Mouse (Mus musculus) MEL (cell line): ENCODE results near the gene Zfp773. TPM values are rescaled to one million over a fixed set of nuclear protein-coding genes. Genes with fewer than 3 reads are reported as not detected.

Experiments used
- DNase-seq: peaks from one replicate; pipeline ENCODE4 v3.0.0; 2011; ENCODE audit warnings: low read depth, low spot score
- H3K27ac ChIP-seq: 2 replicates; pipeline ENCODE4 v1.5.1; 2012; ENCODE audit warnings: low read depth, mild to moderate bottlenecking, control low read depth, low read length, moderate library complexity; ENCODE audit not compliant: control insufficient read depth
- H3K27me3 ChIP-seq, 2 experiments: fragments of 150-350 bp in 1 of 2; sonication (generic) in 1 of 2; 2 replicates each; pipeline ENCODE4 v1.6.1; 2012; ENCODE audit warnings: low read length in 2 of 2, mild to moderate bottlenecking in 2 of 2, improper control_type of control experiment in 1 of 2, moderate library complexity in 1 of 2; ENCODE audit not compliant: insufficient read depth in 2 of 2, control insufficient read depth in 1 of 2
- H3K36me3 ChIP-seq, 2 experiments: 2 replicates each; pipeline ENCODE4 v1.6.1; 2012 to 2014; ENCODE audit warnings: low read length in 2 of 2, improper control_type of control experiment in 1 of 2, inconsistent platforms in 1 of 2, mild to moderate bottlenecking in 1 of 2; ENCODE audit not compliant: insufficient read depth in 2 of 2, control insufficient read depth in 1 of 2
- H3K4me1 ChIP-seq, 2 experiments: fragments of 150-350 bp in 1 of 2; sonication (generic) in 1 of 2; 2 replicates each; pipeline ENCODE4 v1.6.1; 2012; ENCODE audit warnings: low read length in 2 of 2, improper control_type of control experiment in 1 of 2, mild to moderate bottlenecking in 1 of 2; ENCODE audit not compliant: insufficient read depth in 2 of 2, control insufficient read depth in 1 of 2
- H3K4me3 ChIP-seq, 2 experiments: fragments of 150-350 bp in 1 of 2; sonication (generic) in 1 of 2; 2 replicates each; pipeline ENCODE4 v1.5.1; 2012; ENCODE audit warnings: low read depth in 2 of 2, low read length in 2 of 2, mild to moderate bottlenecking in 2 of 2, moderate library complexity in 2 of 2, control low read depth in 1 of 2, improper control_type of control experiment in 1 of 2; ENCODE audit not compliant: control insufficient read depth in 1 of 2, insufficient read depth in 1 of 2
- H3K79me2 ChIP-seq: 2 replicates; pipeline ENCODE4 v1.6.1; 2012; ENCODE audit warnings: mild to moderate bottlenecking, low read length, moderate library complexity; ENCODE audit not compliant: control insufficient read depth, poor library complexity, insufficient read depth
- H3K9ac ChIP-seq: 2 replicates; pipeline ENCODE4 v1.6.1; 2012; ENCODE audit warnings: low read depth, mild to moderate bottlenecking, control low read depth, low read length, moderate library complexity; ENCODE audit not compliant: control insufficient read depth, poor library complexity, severe bottlenecking
- H3K9me3 ChIP-seq: fragments of 150-350 bp; sonication (generic); replicated peaks from 2 replicates; pipeline ENCODE4 v1.6.1; 2012; ENCODE audit warnings: mild to moderate bottlenecking, low read length, improper control_type of control experiment, moderate library complexity; ENCODE audit not compliant: insufficient read depth
- EP300 ChIP-seq, 2 experiments: IDR thresholded peaks; 2 replicates each; pipeline ENCODE4 v1.6.1; 2011; ENCODE audit warnings: improper control_type of control experiment in 2 of 2, low read length in 2 of 2, low read depth in 1 of 2, mild to moderate bottlenecking in 1 of 2
- polyA plus RNA-seq, 2 experiments: library from polyadenylated mRNA; stranded (reverse) in 1 of 2; unstranded in 1 of 2; fragments of >175 nt in 1 of 2; fragments of >200 nt in 1 of 2; gene quantifications; 2 replicates each; pipeline versions ENCODE4 v1.2.1 to v1.2.4; 2012; ENCODE audit warnings: low replicate concordance in 2 of 2, low read depth in 1 of 2; ENCODE audit not compliant: insufficient read length in 2 of 2, insufficient read depth in 1 of 2, missing spikeins in 1 of 2
- total RNA-seq: library from RNA; depleted of rRNA; stranded (reverse); fragments of 300-350 nt; gene quantifications from 2 replicates; pipeline ENCODE4 v1.2.3, GENCODE M21; 2012; rRNA removed

Zfp773 gene
- total and polyA plus RNA-seq, 3 experiments, result 0.15 to 0.57 TPM; not detected in 1

GRCm38 (mm10) chr7:7108501-7108900 lies 28.1 kb downstream of the Zfp773 start:
- no peaks in the 10 kb centered on the region for H3K4me1 ChIP-seq
- TF ChIP-seq EP300 (IDR thresholded peaks at IDR 0.05; ENCODE audit: low read depth in 1 of 2, low read length in 2 of 2), result no peak
- no peaks in the 10 kb centered on the region; a peak in 1 of 4 replicates for H3K27me3 ChIP-seq
- H3K4me3 ChIP-seq, result no peak overlapping the region
- DNase-seq, result no peak
- no peak overlapping the region for H3K27ac ChIP-seq
- H3K9me3 ChIP-seq, result no peaks in the 10 kb centered on the region
- H3K79me2 ChIP-seq, result no peaks in the 10 kb centered on the region
- no peaks in the 10 kb centered on the region for H3K36me3 ChIP-seq
- no peak overlapping the region for H3K9ac ChIP-seq

Other genes starting within 250 kb of the Zfp773 start
- not detected in 2 replicates for gene Aurkc, start 141.5 kb downstream of the Zfp773 start, total RNA-seq
- gene Aurkc, start 141.5 kb downstream of the Zfp773 start, polyA plus RNA-seq, result not detected
- 9.3 and 10.6 TPM in 2 replicates for gene Zfp954, start 15.3 kb downstream of the Zfp773 start, total RNA-seq
- gene Zfp954, start 15.3 kb downstream of the Zfp773 start, polyA plus RNA-seq, result 1 to 10 TPM in 1 of 2 experiments, not detected in 1; 8.9 TPM
- gene Zfp418, start 34.6 kb upstream of the Zfp773 start, total RNA-seq, result 0.49 and 0.50 TPM in 2 replicates
- gene Zfp418, start 34.6 kb upstream of the Zfp773 start, polyA plus RNA-seq, result under 1 TPM in 1 of 2 experiments, not detected in 1; 0.47 TPM
- gene Zfp772, start 73.2 kb upstream of the Zfp773 start, total RNA-seq, result 1.3 and 1.8 TPM in 2 replicates
- gene Zfp772, start 73.2 kb upstream of the Zfp773 start, polyA plus RNA-seq, result 1 to 10 TPM in 1 of 2 experiments, not detected in 1; 1.9 TPM
- gene Vmn2r29, start 110.6 kb upstream of the Zfp773 start, total RNA-seq, result 0.12 TPM in 1 of 2 replicates, not detected in the other
- not detected for gene Vmn2r29, start 110.6 kb upstream of the Zfp773 start, polyA plus RNA-seq
- gene Gm45844, start 141.5 kb upstream of the Zfp773 start, total RNA-seq, result 0.42 and 0.72 TPM in 2 replicates
- 1 to 10 TPM in 1 of 2 experiments, not detected in 1; 1.5 TPM for gene Gm45844, start 141.5 kb upstream of the Zfp773 start, polyA plus RNA-seq
- gene Clcn4, start 164.1 kb upstream of the Zfp773 start, total RNA-seq, result 12.9 and 16.5 TPM in 2 replicates
- 10 to 100 TPM in 1 of 2 experiments, not detected in 1; 14.1 TPM for gene Clcn4, start 164.1 kb upstream of the Zfp773 start, polyA plus RNA-seq
- not detected in 2 replicates for gene Vmn2r30, start 200.9 kb upstream of the Zfp773 start, total RNA-seq
- not detected for gene Vmn2r30, start 200.9 kb upstream of the Zfp773 start, polyA plus RNA-seq
- gene Gm45783, start 237.8 kb upstream of the Zfp773 start, total RNA-seq, result not detected in 2 replicates
- not detected for gene Gm45783, start 237.8 kb upstream of the Zfp773 start, polyA plus RNA-seq